Mouse (Mus musculus) bone marrow, adult 2 months (tissue): ENCODE results near the gene Sh3gl3. TPM values are rescaled to one million over a fixed set of nuclear protein-coding genes. Genes with fewer than 3 reads are reported as not detected.

ENCODE experiments used
- H3K27ac ChIP-seq: fragments of 200-500 bp; 2 replicates; pipeline ENCODE4 v1.5.1; 2012; ENCODE audit warnings: low read depth, mild to moderate bottlenecking, control low read depth, inconsistent platforms, low read length; ENCODE audit not compliant: control insufficient read depth, poor library complexity, insufficient read depth
- H3K4me1 ChIP-seq: fragments of 200-500 bp; 2 replicates; pipeline ENCODE4 v1.6.1; 2011; ENCODE audit warnings: low read length; ENCODE audit not compliant: control insufficient read depth, insufficient read depth
- H3K4me3 ChIP-seq: fragments of 200-500 bp; replicated peaks from 2 replicates; pipeline ENCODE3; 2011; ENCODE audit warnings: mild to moderate bottlenecking, low read depth, low read length, control low read depth; ENCODE audit not compliant: control insufficient read depth
- CTCF ChIP-seq: fragments of 200-500 bp; IDR thresholded peaks from 2 replicates; pipeline ENCODE4 v1.5.1; 2011; ENCODE audit warnings: low read length, control low read depth; ENCODE audit not compliant: control insufficient read depth, insufficient read depth
- POLR2A ChIP-seq: fragments of 200-500 bp; IDR thresholded peaks from 2 replicates; pipeline ENCODE4 v1.6.1; 2011; ENCODE audit warnings: low read depth, mild to moderate bottlenecking, control low read depth, low read length, borderline replicate concordance; ENCODE audit not compliant: control insufficient read depth
- WGBS: fragments of 180-500 bp; shearing (Covaris S2); methylation state at CpG from one replicate; pipeline ENCODE4 v1.1.7; 2018; 5-methylcytosine and 5-hydroxymethylcytosine counted together
- polyA plus RNA-seq: library from polyadenylated mRNA; stranded (reverse); fragments of >200 nt; gene quantifications from 2 replicates; pipeline ENCODE4 v1.2.4, GENCODE M21; 2011; ENCODE audit warnings: low replicate concordance; ENCODE audit not compliant: missing spikeins, insufficient read depth, insufficient read length

Gene Sh3gl3
- polyA plus RNA-seq, 1 experiment = 3.0 TPM

DNA sequence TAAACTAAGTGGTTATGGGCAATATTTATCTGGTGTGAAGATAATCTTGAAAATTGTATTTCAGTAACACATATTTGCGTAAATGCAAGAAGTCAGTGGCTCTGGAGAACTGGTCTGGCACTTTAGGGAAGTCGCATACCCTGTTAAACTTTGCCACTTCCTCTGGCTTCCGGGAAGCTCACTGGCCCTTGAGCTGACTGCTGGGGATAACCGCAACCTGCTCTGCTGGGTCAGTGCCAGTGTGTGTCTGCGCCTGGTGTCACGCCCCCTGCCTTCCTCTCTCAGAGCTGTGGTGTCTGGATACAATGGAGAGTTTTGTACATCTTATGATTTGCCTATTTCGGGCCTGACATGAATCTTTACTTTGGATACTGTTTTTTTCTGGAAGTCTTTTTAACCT, 119.8 kb downstream of the Sh3gl3 start:
- no peak for TF ChIP-seq CTCF
- TF ChIP-seq POLR2A = no peak
- 17% methylated on average over 7 of the region's 7 CpGs for WGBS
- Histone ChIP-seq H3K27ac (no peak overlapping the region), H3K4me1 (no peaks in the 10 kb centered on the region), H3K4me3 (no peak overlapping the region)

DNA sequence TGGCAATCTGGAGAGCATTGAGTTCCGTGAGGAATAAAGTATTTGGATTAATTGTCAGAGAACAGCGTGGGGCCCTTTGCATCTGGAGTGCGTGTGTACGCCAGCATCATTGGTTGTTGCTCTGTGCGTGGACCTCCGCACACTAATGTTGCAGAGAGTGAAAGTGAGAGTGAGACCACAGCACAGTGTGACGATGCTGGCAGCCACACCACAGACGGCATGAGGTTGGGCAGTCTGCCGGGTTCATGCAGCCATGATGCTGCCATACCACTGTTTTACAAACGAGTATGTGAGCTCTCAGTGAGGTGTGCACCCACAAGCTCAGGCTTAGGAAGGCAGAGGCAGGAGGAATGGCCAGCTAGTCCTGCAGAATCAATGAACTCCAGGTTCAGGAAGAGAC, 120.4 kb downstream of the Sh3gl3 start:
- no peaks in the 10 kb centered on the region for H3K4me1 ChIP-seq
- TF ChIP-seq CTCF = no peak
- TF ChIP-seq POLR2A = no peak
- H3K4me3 ChIP-seq = no peak overlapping the region
- H3K27ac ChIP-seq = no peak overlapping the region
- WGBS = 62% methylated on average over 10 of the region's 10 CpGs

DNA sequence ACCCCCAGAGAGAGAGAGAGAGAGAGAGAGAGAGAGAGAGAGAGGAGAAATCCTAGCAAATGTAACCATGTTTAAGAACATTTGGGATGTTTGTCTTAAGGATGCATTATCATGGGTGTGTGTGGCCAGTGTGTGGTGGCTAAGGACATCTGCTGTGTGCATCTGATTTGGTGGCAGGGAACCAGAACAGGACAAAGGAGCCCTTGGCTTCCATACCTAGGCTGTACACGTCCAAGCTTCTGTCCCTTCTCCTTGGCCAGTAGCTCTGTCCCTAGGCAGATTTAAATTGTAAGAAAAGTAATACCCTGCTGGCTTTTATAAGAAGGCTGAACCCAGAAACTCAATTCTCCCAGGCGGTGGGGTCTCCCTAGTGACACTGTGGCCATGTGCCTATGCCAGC, 121.0 kb downstream of the Sh3gl3 start:
- no peak for TF ChIP-seq CTCF
- no peak for TF ChIP-seq POLR2A
- H3K4me3 ChIP-seq = no peak overlapping the region
- H3K27ac ChIP-seq = no peak overlapping the region
- WGBS = 66% methylated on average over 2 of the region's 2 CpGs
- no peaks in the 10 kb centered on the region for H3K4me1 ChIP-seq

DNA sequence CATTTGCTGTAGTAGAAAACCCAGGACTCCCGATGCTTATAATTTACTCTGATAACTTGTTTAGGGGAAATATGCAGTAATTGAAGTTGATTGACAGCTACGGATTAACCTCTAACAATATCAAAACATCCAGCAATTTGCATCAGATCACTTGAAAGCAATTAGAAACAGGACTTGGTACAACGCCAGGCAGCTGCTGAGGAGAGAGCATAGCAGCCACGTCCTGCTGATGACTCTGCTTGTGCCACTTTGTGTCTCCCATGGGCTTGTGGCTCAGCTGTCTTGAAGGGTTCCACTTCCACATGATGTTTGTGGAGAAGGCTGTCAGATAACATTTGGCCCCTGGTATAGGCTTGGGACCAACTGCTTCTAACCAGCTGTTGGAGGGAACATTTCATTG, 134.8 kb downstream of the Sh3gl3 start:
- no peak overlapping the region for H3K27ac ChIP-seq
- H3K4me1 ChIP-seq = no peaks in the 10 kb centered on the region
- H3K4me3 ChIP-seq = no peak overlapping the region
- TF ChIP-seq POLR2A (no peak), CTCF (no peak)
- WGBS = 72% methylated on average over 4 of the region's 4 CpGs

DNA sequence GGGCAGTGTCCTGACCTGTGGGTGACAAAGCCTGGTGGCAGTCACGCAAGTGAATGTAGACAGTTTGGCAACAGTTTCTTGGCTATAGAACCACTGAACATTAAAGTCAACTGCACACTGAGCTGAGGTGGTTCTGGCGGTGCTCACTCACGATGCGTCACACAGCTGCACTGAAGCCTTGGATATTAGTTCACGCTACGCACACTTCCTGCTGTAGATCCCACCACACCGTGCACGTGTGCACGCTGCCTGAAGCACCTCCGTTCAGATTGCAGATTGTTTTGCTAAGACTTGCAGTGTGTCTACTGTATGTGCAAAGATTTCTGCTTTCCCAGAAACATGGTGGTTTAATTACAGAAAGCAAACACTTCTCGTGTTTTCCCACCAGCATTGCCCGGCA, 144.9 kb downstream of the Sh3gl3 start:
- 85% methylated on average over 12 of the region's 12 CpGs for WGBS
- no peak overlapping the region for H3K27ac ChIP-seq
- H3K4me3 ChIP-seq = no peak overlapping the region
- TF ChIP-seq CTCF (no peak), POLR2A (no peak)
- H3K4me1 ChIP-seq = no peaks in the 10 kb centered on the region

GRCm38 (mm10) chr7:82326616-82327015, 153.0 kb downstream of the Sh3gl3 start:
- TF ChIP-seq CTCF = no peak
- no peak for TF ChIP-seq POLR2A
- H3K4me3 ChIP-seq = no peak overlapping the region
- H3K27ac ChIP-seq = no peak overlapping the region
- H3K4me1 ChIP-seq = no peaks in the 10 kb centered on the region
- WGBS = 58% methylated on average over 1 of the region's 1 CpGs

- H3K4me1 ChIP-seq = no peaks in the 10 kb centered on the region
- 57% methylated on average over 4 of the region's 4 CpGs for WGBS
- no peak overlapping the region for H3K27ac ChIP-seq
- H3K4me3 ChIP-seq = no peak overlapping the region
- TF ChIP-seq POLR2A = no peak
- TF ChIP-seq CTCF = no peak
These were observed 153.6 kb downstream of the Sh3gl3 start for GRCm38 (mm10) chr7:82327201-82327600.

DNA sequence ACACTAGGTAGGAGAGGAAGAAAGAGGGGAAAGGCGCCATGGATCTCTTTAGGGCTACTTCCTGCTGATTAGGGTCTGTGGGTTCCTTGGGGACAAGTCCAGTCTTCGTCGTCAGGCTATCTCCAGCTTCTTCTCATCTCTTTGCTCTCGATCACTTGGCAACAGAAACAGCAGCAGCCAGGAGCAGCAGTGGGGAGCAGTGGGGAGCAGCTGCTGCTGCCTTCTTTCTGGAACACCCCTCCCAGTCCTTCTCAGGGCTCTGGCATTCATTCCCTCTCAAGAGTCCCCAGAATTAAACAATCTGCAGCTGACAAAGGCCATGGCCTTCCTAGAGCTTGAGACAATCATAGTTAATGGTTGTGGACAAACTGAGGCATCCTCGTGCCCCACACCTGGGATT, 154.2 kb downstream of the Sh3gl3 start:
- TF ChIP-seq POLR2A (no peak), CTCF (no peak)
- Histone ChIP-seq H3K4me3 (no peak overlapping the region), H3K27ac (no peak overlapping the region), H3K4me1 (no peaks in the 10 kb centered on the region)
- 58% methylated on average over 5 of the region's 5 CpGs for WGBS

DNA sequence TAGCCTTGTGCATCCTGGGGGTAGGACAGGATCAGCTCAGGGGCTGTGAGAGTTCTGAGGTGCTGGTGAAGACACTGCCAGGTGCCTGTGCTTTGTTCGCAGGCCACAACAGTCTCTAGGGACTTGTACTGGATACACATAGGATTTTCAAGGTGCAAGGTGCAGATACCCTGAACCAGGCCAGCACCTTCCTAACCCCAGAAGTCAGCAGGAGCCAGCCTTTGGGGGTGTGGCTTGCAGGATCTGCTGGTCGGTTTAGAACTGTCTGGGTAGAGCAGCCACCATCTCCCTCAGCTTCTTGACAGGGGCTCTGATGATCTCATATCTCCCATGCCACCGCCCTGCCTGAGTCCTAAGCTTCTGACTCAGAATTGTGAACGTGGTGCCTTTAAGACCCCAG, 156.2 kb downstream of the Sh3gl3 start:
- H3K4me1 ChIP-seq = no peaks in the 10 kb centered on the region
- H3K4me3 ChIP-seq = no peak overlapping the region
- 66% methylated on average over 4 of the region's 4 CpGs for WGBS
- no peak overlapping the region for H3K27ac ChIP-seq
- TF ChIP-seq POLR2A (no peak), CTCF (no peak)
